Mouse (Mus musculus) kidney, adult 2 months (tissue): ENCODE measurements around the gene Klhdc8b.
A peak's percentile ranks its signal among the peaks of the same experiment; 100 is the strongest.

Experiments
- CTCF ChIP-seq: fragments of 200-500 bp; conservative IDR thresholded peaks from 2 replicates; pipeline ENCODE4 v1.5.1; 2011; ENCODE audit warnings: low read depth, mild to moderate bottlenecking, control low read depth, low read length, moderate library complexity, mixed read lengths; ENCODE audit not compliant: insufficient read depth, insufficient read length
- POLR2A ChIP-seq: fragments of 200-500 bp; IDR thresholded peaks from one replicate; pipeline ENCODE4 v1.6.1; 2011; ENCODE audit warnings: low read depth, low read length, control low read depth

GRCm38 (mm10) chr9:108452291-108452906 lies 9.0 kb downstream of the Klhdc8b start:
- TF ChIP-seq POLR2A (no peak), CTCF (peak; percentile 71)
